Mouse (Mus musculus): ENCODE results near the gene Fam129b.

DNA sequence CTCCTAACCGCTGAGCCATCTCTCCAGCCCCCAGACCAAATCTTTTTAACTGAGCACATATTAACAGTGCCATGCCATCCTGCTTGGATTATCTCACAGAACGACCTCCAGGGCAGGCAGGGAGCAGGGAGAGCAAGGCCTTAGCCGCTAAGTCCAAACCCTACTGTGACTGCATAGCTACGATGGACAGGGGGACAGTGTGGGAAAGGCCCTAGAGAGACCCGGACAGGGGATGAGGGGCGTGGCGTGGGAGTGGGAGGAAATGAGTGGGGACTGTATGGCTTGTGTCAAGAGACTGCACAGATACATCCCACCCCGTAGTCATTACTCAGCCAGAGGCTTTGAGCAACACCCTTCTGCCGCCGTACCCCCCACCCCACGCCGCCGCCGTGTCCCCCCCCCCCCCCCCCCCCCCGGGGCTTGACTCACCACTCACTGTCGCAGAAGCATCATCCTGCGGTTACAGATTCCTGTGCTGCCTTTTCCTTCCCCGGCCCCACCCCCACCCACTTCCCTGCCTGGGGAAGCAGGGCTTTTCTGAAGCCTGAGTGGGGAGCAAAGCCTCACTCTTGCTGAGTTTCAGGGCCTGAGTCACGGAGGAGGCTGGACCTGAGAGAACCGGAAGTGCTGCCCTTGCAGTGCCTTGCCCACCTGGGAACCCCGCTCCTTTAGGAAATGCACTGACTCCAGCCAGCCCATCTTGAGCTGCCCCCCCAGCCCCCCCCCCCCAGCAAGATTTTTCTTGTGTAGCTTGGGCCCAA, 6.5 kb downstream of the Fam129b start:
- TF ChIP-seq POLR2A (IDR thresholded peaks at IDR 0.05; ENCODE audit: low read depth, low read length) (no peak), CTCF (conservative IDR thresholded peaks at IDR 0.05; ENCODE audit: insufficient read depth, insufficient read length, low read depth, low read length) (no peak)

Data from kidney, adult 2 months (tissue).